Mouse (Mus musculus) MEL (cell line): ENCODE measurements at regions not wholly inside any gene's neighbourhood (a gene's known extent, or its start where the extent isn't known, plus 50 kb on each side); places are given as distances from the start of the nearest gene placed in this dataset.

Experiments used
- CTCF ChIP-seq, 3 experiments: IDR thresholded peaks in 2 of 3; conservative IDR thresholded peaks in 1 of 3; 2 replicates each; pipeline ENCODE4 v1.5.1; 2011 to 2012; ENCODE audit warnings: low read length in 3 of 3, low read depth in 2 of 3, mild to moderate bottlenecking in 2 of 3, improper control_type of control experiment in 1 of 3, inconsistent platforms in 1 of 3, mixed read lengths in 1 of 3, moderate library complexity in 1 of 3; ENCODE audit not compliant: control insufficient read depth in 1 of 3, insufficient read depth in 1 of 3, poor library complexity in 1 of 3, severe bottlenecking in 1 of 3
- MAX ChIP-seq: IDR thresholded peaks from 2 replicates; pipeline ENCODE4 v1.6.1; 2011; ENCODE audit warnings: low read length, improper control_type of control experiment
- MYC ChIP-seq: IDR thresholded peaks from 2 replicates; pipeline ENCODE4 v1.6.1; 2011; ENCODE audit warnings: low read depth, mild to moderate bottlenecking, low read length, improper control_type of control experiment, moderate library complexity
- POLR2AphosphoS5 ChIP-seq: IDR thresholded peaks from 2 replicates; pipeline ENCODE4 v1.6.1; 2012; ENCODE audit warnings: low read depth, borderline replicate concordance, mild to moderate bottlenecking, inconsistent platforms, low read length, moderate library complexity, mixed read lengths

- TF ChIP-seq CTCF (IDR thresholded peaks at IDR 0.05 in 2 of 3, conservative IDR thresholded peaks at IDR 0.05 in 1 of 3; ENCODE audit: control insufficient read depth in 1 of 3, insufficient read depth in 1 of 3, low read depth in 2 of 3, low read length in 3 of 3, poor library complexity in 1 of 3, severe bottlenecking in 1 of 3) (no peak), MYC (no peak), MAX (no peak), POLR2AphosphoS5 (no peak)
These were observed 82.4 kb downstream of the 1190002N15Rik start for GRCm38 (mm10) chr9:94455466-94455865.
